Mouse (Mus musculus) liver, adult 2 months (tissue): ENCODE data around the gene Gm45717. TPM values are rescaled to one million over a fixed set of nuclear protein-coding genes. Genes with fewer than 3 reads are reported as not detected.

Experiments used
- DNase-seq: peaks from one replicate; pipeline ENCODE4 v3.0.0-alpha.2; 2011; ENCODE audit warnings: low read depth, low spot score; ENCODE audit errors: extremely low read depth
- H3K27ac ChIP-seq: fragments of 200-500 bp; replicated peaks from 2 replicates; pipeline ENCODE4 v1.5.1; 2012; ENCODE audit warnings: low read depth, mild to moderate bottlenecking, control low read depth, inconsistent platforms, low read length; ENCODE audit not compliant: insufficient read depth
- H3K27me3 ChIP-seq: fragments of 200-500 bp; 2 replicates; pipeline ENCODE4 v1.6.1; 2012; ENCODE audit warnings: mild to moderate bottlenecking, moderate library complexity, low read length, inconsistent platforms; ENCODE audit not compliant: control insufficient read depth, insufficient read depth
- H3K36me3 ChIP-seq: fragments of 200-500 bp; 2 replicates; pipeline ENCODE4 v1.6.1; 2012; ENCODE audit warnings: low read length, inconsistent platforms; ENCODE audit not compliant: control insufficient read depth, insufficient read depth
- H3K4me1 ChIP-seq: fragments of 200-500 bp; 2 replicates; pipeline ENCODE4 v1.6.1; 2011; ENCODE audit warnings: low read length; ENCODE audit not compliant: control insufficient read depth, insufficient read depth
- H3K4me3 ChIP-seq: fragments of 200-500 bp; 2 replicates; pipeline ENCODE4 v1.5.1; 2011; ENCODE audit warnings: low read depth, mild to moderate bottlenecking, control low read depth, low read length, moderate library complexity; ENCODE audit not compliant: insufficient read depth
- H3K79me2 ChIP-seq: fragments of 200-500 bp; 2 replicates; pipeline ENCODE4 v1.6.1; 2012; ENCODE audit warnings: inconsistent platforms, mild to moderate bottlenecking, low read length, moderate library complexity; ENCODE audit not compliant: control insufficient read depth, insufficient read depth
- H3K9ac ChIP-seq: fragments of 200-500 bp; 2 replicates; pipeline ENCODE4 v1.6.1; 2012; ENCODE audit warnings: low read depth, mild to moderate bottlenecking, control low read depth, inconsistent platforms, low read length
- CTCF ChIP-seq: fragments of 200-500 bp; IDR thresholded peaks from 2 replicates; pipeline ENCODE4 v1.5.1; 2011; ENCODE audit warnings: low read depth, low read length, control low read depth
- POLR2A ChIP-seq: fragments of 200-500 bp; IDR thresholded peaks from 2 replicates; pipeline ENCODE4 v1.6.1; 2011; ENCODE audit warnings: low read length, control low read depth; ENCODE audit not compliant: insufficient read depth; ENCODE audit errors: extremely low read depth
- WGBS: fragments of 180-500 bp; shearing (Covaris S2); methylation state at CpG from one replicate; pipeline ENCODE4 v1.1.7; 2018; 5-methylcytosine and 5-hydroxymethylcytosine counted together
- polyA plus RNA-seq: library from polyadenylated mRNA; depleted of rRNA; stranded (reverse); fragments of >200 nt; gene quantifications from 2 replicates; pipeline ENCODE4 v1.2.3, GENCODE M21; 2012
- total RNA-seq: library from RNA; depleted of rRNA; stranded (reverse); fragments of >200 nt; gene quantifications from 2 replicates; pipeline ENCODE4 v1.2.3, GENCODE M21; 2014

The Gm45717 gene
- total and polyA plus RNA-seq, 2 experiments, result not detected

- no peak for DNase-seq
- Histone ChIP-seq H3K79me2 (peaks cover 17% of the 10 kb centered on the region), H3K27ac (peak overlapping the region; percentile 67), H3K27me3 (no peaks in the 10 kb centered on the region), H3K9ac (peak overlapping the region; percentile 44), H3K36me3 (no peaks in the 10 kb centered on the region), H3K4me1 (peaks cover 14% of the 10 kb centered on the region; the same call in 1 of the 2 replicates), H3K4me3 (no peak overlapping the region)
- WGBS, result 36% methylated on average over 8 of the region's 8 CpGs
- TF ChIP-seq CTCF (no peak), POLR2A (no peak)
Observed at GRCm38 (mm10) chr7:140951051-140951450, 4.7 kb downstream of the Gm45717 start.

GRCm38 (mm10) chr7:140949824-140950530 lies 5.8 kb downstream of the Gm45717 start, which contains the start of gene Ifitm5:
Gene Ifitm5 (minus strand): TSS chr7:140950291.
- Histone ChIP-seq H3K27ac (peak within 1 kb of the TSS; percentile 67), H3K36me3 (no peaks in the 10 kb centered on the region), H3K79me2 (peaks cover 11% of the 10 kb centered on the region), H3K27me3 (no peaks in the 10 kb centered on the region), H3K9ac (no peak within 1 kb of the TSS), H3K4me1 (peaks cover 14% of the 10 kb centered on the region; the same call in 1 of the 2 replicates), H3K4me3 (no peak within 1 kb of the TSS)
- 88% methylated on average over 16 of the region's 16 CpGs for WGBS
- no peak for DNase-seq
- TF ChIP-seq POLR2A (no peak), CTCF (no peak)

- WGBS, result 82% methylated on average over 6 of the region's 6 CpGs
- no peak overlapping the region for H3K4me3 ChIP-seq
- no peak for TF ChIP-seq CTCF
- TF ChIP-seq POLR2A, result no peak
- peaks cover 14% of the 10 kb centered on the region; the same call in 1 of the 2 replicates for H3K4me1 ChIP-seq
- H3K27me3 ChIP-seq, result no peaks in the 10 kb centered on the region
- H3K36me3 ChIP-seq, result no peaks in the 10 kb centered on the region
- no peak for DNase-seq
- H3K27ac ChIP-seq, result peak overlapping the region; percentile 64
- no peak overlapping the region for H3K9ac ChIP-seq
- H3K79me2 ChIP-seq, result peaks cover 8% of the 10 kb centered on the region; the same call in 1 of the 2 replicates
Observed at GRCm38 (mm10) chr7:140949255-140949654, 6.5 kb downstream of the Gm45717 start.

GRCm38 (mm10) chr7:140948161-140948560 lies 7.6 kb downstream of the Gm45717 start:
- peak overlapping the region; percentile 64 for H3K27ac ChIP-seq
- DNase-seq, result peak; percentile 37
- peaks cover 5% of the 10 kb centered on the region; the same call in 1 of the 2 replicates for H3K79me2 ChIP-seq
- no peaks in the 10 kb centered on the region for H3K36me3 ChIP-seq
- peak overlapping the region; percentile 16; the same call in 1 of the 2 replicates for H3K9ac ChIP-seq
- no peak overlapping the region for H3K4me3 ChIP-seq
- TF ChIP-seq CTCF (no peak), POLR2A (no peak)
- WGBS, result 50% methylated on average over 8 of the region's 8 CpGs
- H3K27me3 ChIP-seq, result no peaks in the 10 kb centered on the region
- H3K4me1 ChIP-seq, result peaks cover 14% of the 10 kb centered on the region; the same call in 1 of the 2 replicates

GRCm38 (mm10) chr7:140946980-140947379 lies 8.8 kb downstream of the Gm45717 start:
- Histone ChIP-seq H3K27me3 (no peaks in the 10 kb centered on the region), H3K4me3 (no peak overlapping the region), H3K27ac (peak overlapping the region; percentile 33), H3K9ac (no peak overlapping the region), H3K79me2 (no peaks in the 10 kb centered on the region; the same call in 1 of the 2 replicates), H3K36me3 (no peaks in the 10 kb centered on the region), H3K4me1 (peaks cover 15% of the 10 kb centered on the region; the same call in 1 of the 2 replicates)
- TF ChIP-seq POLR2A (no peak), CTCF (no peak)
- WGBS, result 72% methylated on average over 7 of the region's 7 CpGs
- DNase-seq, result no peak

- Histone ChIP-seq H3K36me3 (no peaks in the 10 kb centered on the region), H3K9ac (no peak overlapping the region; the same call in 1 of the 2 replicates), H3K4me1 (peaks cover 15% of the 10 kb centered on the region; the same call in 1 of the 2 replicates), H3K4me3 (no peak overlapping the region), H3K79me2 (no peaks in the 10 kb centered on the region; the same call in 1 of the 2 replicates), H3K27me3 (no peaks in the 10 kb centered on the region), H3K27ac (peak overlapping the region; percentile 33)
- 94% methylated on average over 10 of the region's 10 CpGs for WGBS
- DNase-seq, result no peak
- TF ChIP-seq POLR2A, result no peak
- TF ChIP-seq CTCF, result no peak
Observed at GRCm38 (mm10) chr7:140946311-140946710, 9.4 kb downstream of the Gm45717 start.
